15 mouse cellular contexts compared by ENCODE assay signal in the genomic region with DNA sequence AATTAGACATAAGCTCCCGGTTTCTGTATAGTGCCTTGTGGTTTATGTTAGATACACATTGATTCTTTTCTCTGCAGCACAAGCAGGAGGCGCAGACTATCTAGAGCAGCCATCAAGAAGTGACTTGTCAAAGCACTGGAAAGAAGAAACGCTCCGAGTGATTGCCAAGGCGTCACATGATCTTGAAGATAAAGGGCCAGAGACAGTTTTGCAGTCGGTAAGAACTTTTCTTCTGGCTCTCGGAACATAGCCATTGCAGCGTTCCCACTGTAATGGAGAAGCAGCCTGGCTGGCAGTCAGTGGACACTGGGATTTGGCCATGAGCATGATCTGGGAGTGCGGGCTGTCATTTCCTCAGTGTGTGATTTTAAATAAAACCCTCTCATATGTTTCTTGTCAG.
A peak's percentile ranks its signal among the peaks of the same experiment; 100 is the strongest.
DNase-seq lines count a peak whose midpoint lies in the region; ATAC-seq lines count a peak whose summit lies in the region.
"Had no signal": no experiment of that assay in that cellular context is flagged by ENCODE, and none has a peak within 500 bp of the region (broad histone marks: within the 10 kb centered on the region; RNA-seq: fewer than 3 reads in every experiment).

No protein-coding gene starts in this region.

- 71% methylated on average over 9 of the region's 9 CpGs for WGBS in embryonic facial prominence, embryonic 14.5 days
- WGBS in embryonic facial prominence, embryonic 10.5 days = 88% methylated on average over 9 of the region's 9 CpGs

- H3K27me3 ChIP-seq in embryonic facial prominence, embryonic 14.5 days (replicated peaks; ENCODE audit: control insufficient read depth, insufficient read depth, low read length) = no peaks in the 10 kb centered on the region
- H3K27me3 ChIP-seq in embryonic facial prominence, embryonic 10.5 days (replicated peaks; ENCODE audit: low read depth, poor library complexity, severe bottlenecking) = no peaks in the 10 kb centered on the region
- H3K27me3 ChIP-seq: embryonic facial prominence, embryonic 15.5 days; neural tube, embryonic 13.5 days had no signal

- no peaks in the 10 kb centered on the region for H3K9me3 ChIP-seq in embryonic facial prominence, embryonic 14.5 days (ENCODE audit: control insufficient read depth, low read length)
- no peaks in the 10 kb centered on the region for H3K9me3 ChIP-seq in embryonic facial prominence, embryonic 10.5 days
- H3K9me3 ChIP-seq: embryonic facial prominence, embryonic 15.5 days; midbrain, embryonic 10.5 days; neural tube, embryonic 13.5 days had no signal

- intact Hi-C loops in heart, postnatal 10 days (cut with DNase I) = no loop called here

- peak; percentile 65; the same call in 1 of the 2 replicates for ATAC-seq in embryonic facial prominence, embryonic 14.5 days (ENCODE audit: low read depth)

- H3K4me1 ChIP-seq in embryonic facial prominence, embryonic 14.5 days (ENCODE audit: control insufficient read depth, insufficient read depth, low read length) = no peaks in the 10 kb centered on the region
- no peaks in the 10 kb centered on the region for H3K4me1 ChIP-seq in embryonic facial prominence, embryonic 10.5 days
- H3K4me1 ChIP-seq: embryonic facial prominence, embryonic 15.5 days; midbrain, embryonic 10.5 days; neural tube, embryonic 13.5 days had no signal

- H3K9ac ChIP-seq in embryonic facial prominence, embryonic 14.5 days (ENCODE audit: low read depth, low read length) = no peak overlapping the region
- H3K9ac ChIP-seq: embryonic facial prominence, embryonic 15.5 days; hindbrain, embryonic 14.5 days; neural tube, embryonic 13.5 days had no signal

- no peak overlapping the region for H3K4me2 ChIP-seq in embryonic facial prominence, embryonic 14.5 days (ENCODE audit: low read depth, low read length)
- H3K4me2 ChIP-seq: embryonic facial prominence, embryonic 15.5 days; hindbrain, embryonic 14.5 days; neural tube, embryonic 13.5 days had no signal

- no peak overlapping the region for H3K4me3 ChIP-seq in embryonic facial prominence, embryonic 14.5 days (ENCODE audit: low read depth, low read length)
- H3K4me3 ChIP-seq in embryonic facial prominence, embryonic 10.5 days = no peak overlapping the region
- H3K4me3 ChIP-seq: embryonic facial prominence, embryonic 15.5 days; midbrain, embryonic 10.5 days; neural tube, embryonic 13.5 days had no signal

- H3K36me3 ChIP-seq in embryonic facial prominence, embryonic 14.5 days (ENCODE audit: control insufficient read depth, insufficient read depth, low read length) = peaks cover 28% of the 10 kb centered on the region; the same call in 1 of the 2 replicates
- H3K36me3 ChIP-seq in embryonic facial prominence, embryonic 10.5 days (replicated peaks) = peaks cover 46% of the 10 kb centered on the region

- H3K27ac ChIP-seq in embryonic facial prominence, embryonic 14.5 days (replicated peaks; ENCODE audit: low read depth, low read length) = no peak overlapping the region
- no peak overlapping the region for H3K27ac ChIP-seq in embryonic facial prominence, embryonic 10.5 days (replicated peaks)
- H3K27ac ChIP-seq: embryonic facial prominence, embryonic 15.5 days; hindbrain, embryonic 14.5 days; midbrain, embryonic 10.5 days; neural tube, embryonic 13.5 days had no signal

- peak; percentile 45 for DNase-seq in embryonic facial prominence, embryonic 14.5 days (ENCODE audit: low spot score)
- no peak for DNase-seq in embryonic facial prominence, embryonic 10.5 days (ENCODE audit: low spot score)
- peak; percentile 2 for DNase-seq in ovary, postnatal 14 days (ENCODE audit: low spot score)
- no peak for DNase-seq in ovary, adult 18-20 months (ENCODE audit: low spot score)
- peak; percentile 39 to 44 for DNase-seq in heart, postnatal 10 days
- DNase-seq in naive thymus-derived CD4-positive, alpha-beta T cell, adult 2 months (ENCODE audit: low read depth) = peak; percentile 13
- DNase-seq in cerebellum, adult 9-11 months = no peak
- no peak for DNase-seq in right cerebral cortex, adult 18-20 months
- DNase-seq: B cell, adult 2 months; cerebellum, adult 11-12 months; thymus, adult 18-20 months had no signal

Comparison
In these comparisons a context has a peak if more than half of its experiments do, and no peak if none do; other contexts are left out.
1. DNase-seq: peak in embryonic facial prominence, embryonic 14.5 days (single experiment), ovary, postnatal 14 days (single experiment), heart, postnatal 10 days (2 of 2) and naive thymus-derived CD4-positive, alpha-beta T cell, adult 2 months (single experiment); none in embryonic facial prominence, embryonic 10.5 days (single experiment), ovary, adult 18-20 months (single experiment), cerebellum, adult 9-11 months (single experiment) and right cerebral cortex, adult 18-20 months (single experiment).